Mouse (Mus musculus) cerebellum, postnatal 10 days (tissue): ENCODE data around the gene Cenpa.
A peak's percentile ranks its signal among the peaks of the same experiment; 100 is the strongest.
"Not testable (repeated sequence)": the region's sequence is repeated elsewhere in the genome, so short reads cannot be mapped to it uniquely, and the experiment has no call there.

ENCODE experiments used
- DNase-seq, 2 experiments: peaks; one replicate each; pipeline ENCODE4 v3.0.0; 2021; ENCODE audit warnings: mixed read lengths in 2 of 2

Cenpa gene

GRCm38 (mm10) chr5:30647396-30647795 lies 19.2 kb upstream of the Cenpa start:
- DNase-seq: no peak

- peak; percentile 97 for DNase-seq
Observed at GRCm38 (mm10) chr5:30647815-30648560, 18.6 kb upstream of the Cenpa start, which contains the start of gene Slc35f6. TSS of gene Slc35f6 (plus strand) at chr5:30647933.

GRCm38 (mm10) chr5:30649558-30649957 lies 17.0 kb upstream of the Cenpa start:
- no peak for DNase-seq

- no peak for DNase-seq
Observed at GRCm38 (mm10) chr5:30650756-30651155, 15.8 kb upstream of the Cenpa start.

- DNase-seq: no peak
Observed at GRCm38 (mm10) chr5:30651554-30651953, 15.0 kb upstream of the Cenpa start.

- DNase-seq: no peak
Observed at GRCm38 (mm10) chr5:30653246-30653645, 13.3 kb upstream of the Cenpa start.

- DNase-seq: no peak
Observed at GRCm38 (mm10) chr5:30655042-30655441, 11.5 kb upstream of the Cenpa start.

- no peak for DNase-seq
Observed at GRCm38 (mm10) chr5:30655526-30656195, 10.9 kb upstream of the Cenpa start.

GRCm38 (mm10) chr5:30659042-30659441 lies 7.5 kb upstream of the Cenpa start:
- DNase-seq: no peak

GRCm38 (mm10) chr5:30660278-30660677 lies 6.3 kb upstream of the Cenpa start:
- DNase-seq: no peak

GRCm38 (mm10) chr5:30660813-30661212 lies 5.8 kb upstream of the Cenpa start:
- DNase-seq: no peak

- no peak for DNase-seq
Observed at GRCm38 (mm10) chr5:30665360-30665759, 1.2 kb upstream of the Cenpa start.

GRCm38 (mm10) chr5:30665968-30666367 lies 609 bp upstream of the Cenpa start:
- DNase-seq: no peak

GRCm38 (mm10) chr5:30667215-30667614 lies 638 bp downstream of the Cenpa start:
- no peak for DNase-seq

- DNase-seq: no peak
Observed at GRCm38 (mm10) chr5:30667686-30668085, 1.1 kb downstream of the Cenpa start.

GRCm38 (mm10) chr5:30668637-30669495 lies 2.3 kb downstream of the Cenpa start:
- no peak for DNase-seq

- DNase-seq: no peak
Observed at GRCm38 (mm10) chr5:30669496-30669830, 2.9 kb downstream of the Cenpa start.

- DNase-seq: no peak
Observed at GRCm38 (mm10) chr5:30670091-30670490, 3.5 kb downstream of the Cenpa start.

GRCm38 (mm10) chr5:30674001-30674400 lies 7.4 kb downstream of the Cenpa start:
- DNase-seq: no peak

GRCm38 (mm10) chr5:30676800-30677199 lies 10.2 kb downstream of the Cenpa start:
- no peak for DNase-seq

GRCm38 (mm10) chr5:30678069-30678468 lies 11.5 kb downstream of the Cenpa start:
- not testable (repeated sequence) for DNase-seq

- no peak for DNase-seq
Observed at GRCm38 (mm10) chr5:30678722-30679296, 12.2 kb downstream of the Cenpa start.

GRCm38 (mm10) chr5:30679593-30679992 lies 13.0 kb downstream of the Cenpa start:
- DNase-seq: no peak
